Mouse (Mus musculus) C2C12 (cell line): ENCODE data around the gene Dscaml1. TPM values are rescaled to one million over a fixed set of nuclear protein-coding genes. Genes with fewer than 3 reads are reported as not detected.

ENCODE experiments used
- H3K27me3 ChIP-seq: one replicate; pipeline ENCODE4 v1.6.1; 2011; ENCODE audit not compliant: control insufficient read depth, insufficient read depth, insufficient read length
- H3K36me3 ChIP-seq: one replicate; pipeline ENCODE4 v1.6.1; 2011; ENCODE audit not compliant: control insufficient read depth, insufficient read depth
- H3K4me3 ChIP-seq: one replicate; pipeline ENCODE4 v1.5.1; 2011; ENCODE audit warnings: mild to moderate bottlenecking, control low read depth; ENCODE audit not compliant: poor library complexity, insufficient read depth, severe bottlenecking
- H3K79me2 ChIP-seq: one replicate; pipeline ENCODE4 v1.6.1; 2011; ENCODE audit not compliant: control insufficient read depth, insufficient read depth
- H3K79me3 ChIP-seq: one replicate; pipeline ENCODE4 v1.6.1; 2011; ENCODE audit warnings: low read depth, control low read depth
- H3ac ChIP-seq: one replicate; pipeline ENCODE3; 2011; ENCODE audit warnings: low read depth; ENCODE audit not compliant: control insufficient read depth, insufficient read length
- CEBPB ChIP-seq: IDR thresholded peaks from one replicate; pipeline ENCODE4 v1.6.1; 2011; ENCODE audit warnings: low read depth, mild to moderate bottlenecking, control low read depth, moderate library complexity
- CTCF ChIP-seq: IDR thresholded peaks from one replicate; pipeline ENCODE4 v1.5.1; 2011; ENCODE audit not compliant: control insufficient read depth, insufficient read depth, insufficient read length
- FOSL1 ChIP-seq: IDR thresholded peaks from one replicate; pipeline ENCODE4 v1.8.0; 2011; ENCODE audit warnings: mild to moderate bottlenecking, low read length; ENCODE audit not compliant: poor library complexity, insufficient read depth, severe bottlenecking
- MAX ChIP-seq: IDR thresholded peaks from one replicate; pipeline ENCODE4 v1.6.1; 2011; ENCODE audit warnings: mild to moderate bottlenecking, control low read depth
- MYOD1 ChIP-seq: IDR thresholded peaks from one replicate; pipeline ENCODE4 v1.6.1; 2011; ENCODE audit warnings: low read depth; ENCODE audit not compliant: control insufficient read depth, insufficient read length
- MYOG ChIP-seq: IDR thresholded peaks from one replicate; pipeline ENCODE4 v1.6.1; 2011; ENCODE audit not compliant: control insufficient read depth, insufficient read length; ENCODE audit errors: extremely low read depth
- USF1 ChIP-seq: IDR thresholded peaks from one replicate; pipeline ENCODE4 v1.6.1; 2011; ENCODE audit warnings: low read depth, mild to moderate bottlenecking, control low read depth, moderate library complexity
- polyA plus RNA-seq: library from polyadenylated mRNA; unstranded; fragments of >200 nt; fragmentation: generic; extraction: Trizol; gene quantifications from one replicate; pipeline ENCODE4 v1.2.1, GENCODE M21; 2012; ENCODE audit warnings: missing spikeins

The Dscaml1 gene
- polyA plus RNA-seq, 1 experiment = not detected

GRCm38 (mm10) chr9:45524505-45524904 is 98.1 kb downstream of the Dscaml1 start:
- H3K4me3 ChIP-seq = no peak overlapping the region
- no peaks in the 10 kb centered on the region for H3K79me3 ChIP-seq
- H3K36me3 ChIP-seq = no peaks in the 10 kb centered on the region
- no peaks in the 10 kb centered on the region for H3K79me2 ChIP-seq
- no peak overlapping the region for H3ac ChIP-seq
- TF ChIP-seq FOSL1 (no peak), MAX (no peak), CEBPB (no peak), CTCF (no peak), USF1 (no peak), MYOG (no peak), MYOD1 (no peak)
- peaks cover 7% of the 10 kb centered on the region for H3K27me3 ChIP-seq

DNA sequence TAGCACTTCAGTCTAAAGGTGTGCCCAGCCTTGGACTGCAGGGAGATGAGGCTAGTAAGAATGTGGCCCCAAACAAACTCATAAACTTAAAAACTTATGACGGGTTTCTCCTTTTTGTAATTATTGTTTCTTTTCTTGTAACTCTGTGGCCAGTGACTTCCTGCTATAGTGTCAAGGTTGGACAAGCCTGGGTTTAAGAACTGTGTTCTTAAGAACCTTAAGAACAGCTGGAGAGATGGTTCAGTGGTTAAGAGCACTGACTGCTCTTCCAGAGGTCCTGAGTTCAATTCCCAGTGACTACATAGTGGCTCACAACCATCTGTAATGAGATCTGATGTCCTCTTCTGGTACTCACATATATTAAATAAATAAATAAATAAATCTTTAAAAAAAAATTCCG is 106.8 kb downstream of the Dscaml1 start:
- H3K79me2 ChIP-seq = no peaks in the 10 kb centered on the region
- TF ChIP-seq CTCF (no peak), CEBPB (no peak), MYOD1 (no peak), USF1 (no peak), FOSL1 (no peak), MAX (no peak), MYOG (no peak)
- no peak overlapping the region for H3ac ChIP-seq
- H3K27me3 ChIP-seq = peaks cover 37% of the 10 kb centered on the region
- H3K4me3 ChIP-seq = no peak overlapping the region
- no peaks in the 10 kb centered on the region for H3K79me3 ChIP-seq
- no peaks in the 10 kb centered on the region for H3K36me3 ChIP-seq

- Histone ChIP-seq H3K27me3 (peaks cover 43% of the 10 kb centered on the region), H3K79me3 (no peaks in the 10 kb centered on the region)
- TF ChIP-seq MAX = no peak
Observed at GRCm38 (mm10) chr9:45534472-45534988, 108.1 kb downstream of the Dscaml1 start.

DNA sequence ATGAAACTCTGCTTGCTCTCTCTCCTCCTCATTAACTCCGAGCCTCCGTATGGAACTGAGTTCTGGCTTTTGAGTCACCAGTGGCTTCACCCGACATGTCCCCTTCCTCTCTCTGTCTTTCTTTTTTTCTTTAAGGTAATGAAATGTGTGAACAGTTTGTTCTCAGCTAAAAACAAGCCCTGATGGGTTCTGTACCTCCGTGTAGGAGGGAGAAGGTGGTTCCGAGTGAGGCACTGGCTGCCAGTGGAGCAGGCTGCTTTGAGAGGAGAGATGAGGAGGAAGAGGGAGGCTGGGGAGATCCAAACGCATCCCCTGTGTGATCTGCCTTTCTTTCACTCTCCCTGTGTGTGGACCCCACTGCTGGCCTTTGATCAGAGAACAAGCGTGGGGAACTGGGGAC is 111.2 kb downstream of the Dscaml1 start:
- Histone ChIP-seq H3K79me3 (no peaks in the 10 kb centered on the region), H3K4me3 (no peak overlapping the region), H3K79me2 (no peaks in the 10 kb centered on the region), H3K27me3 (peaks cover 36% of the 10 kb centered on the region), H3K36me3 (no peaks in the 10 kb centered on the region), H3ac (no peak overlapping the region)
- no peak for TF ChIP-seq USF1
- TF ChIP-seq MYOD1 = no peak
- no peak for TF ChIP-seq MYOG
- no peak for TF ChIP-seq FOSL1
- TF ChIP-seq CTCF = no peak
- TF ChIP-seq MAX = no peak
- TF ChIP-seq CEBPB = no peak

More at GRCm38 (mm10) chr9:45534472-45534988, 108.1 kb downstream of the Dscaml1 start:
- no peak overlapping the region for H3K4me3 ChIP-seq
- no peaks in the 10 kb centered on the region for H3K79me2 ChIP-seq
- H3K36me3 ChIP-seq = no peaks in the 10 kb centered on the region
- no peak overlapping the region for H3ac ChIP-seq

GRCm38 (mm10) chr9:45539265-45540044 is 113.0 kb downstream of the Dscaml1 start:
- Histone ChIP-seq H3K79me2 (no peaks in the 10 kb centered on the region), H3K79me3 (no peaks in the 10 kb centered on the region), H3K36me3 (no peaks in the 10 kb centered on the region), H3K4me3 (no peak overlapping the region), H3K27me3 (peaks cover 36% of the 10 kb centered on the region), H3ac (no peak overlapping the region)
- TF ChIP-seq MAX (no peak), CTCF (no peak), MYOD1 (no peak), FOSL1 (no peak), MYOG (no peak), USF1 (no peak), CEBPB (no peak)
